Mouse (Mus musculus) megakaryocyte, embryonic 14.5 days (primary cell): Measurements from ENCODE around the gene Serpinb9. TPM values are rescaled to one million over a fixed set of nuclear protein-coding genes. Genes with fewer than 3 reads are reported as not detected.

Experiments used
- H3K27me3 ChIP-seq: replicated peaks from 2 replicates; pipeline ENCODE3; 2012; ENCODE audit warnings: inconsistent platforms
- H3K36me3 ChIP-seq: replicated peaks from 2 replicates; pipeline ENCODE3; 2012; ENCODE audit warnings: low read length, inconsistent platforms, mixed read lengths
- H3K4me1 ChIP-seq: 2 replicates; pipeline ENCODE4 v1.6.1; 2012; ENCODE audit warnings: inconsistent platforms
- H3K4me3 ChIP-seq: replicated peaks from 2 replicates; pipeline ENCODE3; 2012; ENCODE audit warnings: moderate library complexity, mild to moderate bottlenecking, inconsistent platforms
- H3K9me3 ChIP-seq: 2 replicates; pipeline ENCODE4 v1.6.1; 2012; ENCODE audit warnings: inconsistent platforms
- FLI1 ChIP-seq: IDR thresholded peaks from 2 replicates; pipeline ENCODE4 v1.6.1; 2012; ENCODE audit warnings: low read length, inconsistent platforms, mixed read lengths
- GATA1 ChIP-seq: IDR thresholded peaks from 3 replicates; pipeline ENCODE4 v1.6.1; 2012; ENCODE audit warnings: mixed read lengths, low read length, inconsistent platforms, borderline replicate concordance
- polyA plus RNA-seq: library from polyadenylated mRNA; stranded (reverse); fragments of >175 nt; gene quantifications from 2 replicates; pipeline ENCODE4 v1.2.3, GENCODE M21; 2012; ENCODE audit warnings: low replicate concordance; ENCODE audit not compliant: insufficient read depth

The Serpinb9 gene
- polyA plus RNA-seq, 1 experiment: 0.55 TPM

- TF ChIP-seq GATA1 (no peak), FLI1 (no peak)
- Histone ChIP-seq H3K4me1 (peaks cover 42% of the 10 kb centered on the region), H3K36me3 (peaks cover 2% of the 10 kb centered on the region), H3K9me3 (peaks cover 3% of the 10 kb centered on the region; the same call in 1 of the 2 replicates), H3K4me3 (peak overlapping the region; percentile 75), H3K27me3 (no peaks in the 10 kb centered on the region)
These were observed 9.2 kb upstream of the Serpinb9 start for GRCm38 (mm10) chr13:32993894-32994242.

- TF ChIP-seq GATA1: no peak
- TF ChIP-seq FLI1: no peak
- Histone ChIP-seq H3K4me1 (peaks cover 36% of the 10 kb centered on the region), H3K27me3 (no peaks in the 10 kb centered on the region), H3K4me3 (no peak overlapping the region), H3K9me3 (peaks cover 3% of the 10 kb centered on the region; the same call in 1 of the 2 replicates), H3K36me3 (peaks cover 2% of the 10 kb centered on the region)
These were observed 8.0 kb upstream of the Serpinb9 start for GRCm38 (mm10) chr13:32995051-32995450.

GRCm38 (mm10) chr13:33001341-33001740 is 1.7 kb upstream of the Serpinb9 start:
- TF ChIP-seq FLI1 (no peak), GATA1 (no peak)
- H3K4me1 ChIP-seq: peaks cover 58% of the 10 kb centered on the region

DNA sequence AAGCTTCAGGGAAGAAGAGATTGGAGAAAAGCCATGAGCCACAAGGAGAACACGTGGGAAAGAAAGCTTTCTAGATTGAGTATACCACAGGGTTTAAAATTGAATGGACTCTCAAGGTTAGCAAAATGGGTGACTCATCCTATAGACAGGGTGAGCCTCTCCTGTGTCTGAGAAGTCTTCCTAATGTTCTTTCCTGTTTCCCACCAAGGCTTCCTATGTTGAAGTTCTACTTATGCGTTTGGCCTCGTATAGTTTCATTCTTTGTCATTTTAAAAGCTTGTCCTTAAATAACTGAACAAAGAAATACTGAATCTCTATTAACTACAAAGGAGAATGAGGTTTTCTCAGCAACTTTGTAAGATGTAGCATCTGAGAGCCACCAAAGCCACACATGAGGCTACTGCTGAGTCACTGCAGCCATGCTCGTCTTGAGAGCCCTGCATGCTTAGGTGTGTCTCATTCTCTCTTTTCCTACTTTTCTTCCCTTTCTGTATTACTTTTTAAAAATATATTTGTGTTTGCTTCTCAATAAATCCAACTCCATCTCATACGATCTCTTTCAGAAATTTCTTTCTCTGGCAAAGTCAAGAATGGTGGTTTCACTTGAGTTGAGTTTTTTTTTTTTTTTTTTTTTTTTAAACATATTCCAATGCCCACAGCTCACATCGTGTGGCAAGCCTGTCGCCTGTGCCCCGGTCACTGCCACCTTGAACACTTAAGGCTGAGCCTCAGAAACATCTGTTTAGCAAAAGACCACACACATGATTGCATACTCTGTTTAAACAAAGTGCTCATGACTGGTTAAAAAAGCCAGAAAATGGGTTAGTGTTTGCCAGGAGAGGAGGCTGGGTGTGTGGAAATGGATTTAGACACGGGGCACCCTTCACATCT is 718 bp downstream of the Serpinb9 start:
- peaks cover 19% of the 10 kb centered on the region for H3K36me3 ChIP-seq
- TF ChIP-seq FLI1: no peak
- TF ChIP-seq GATA1: no peak
- H3K9me3 ChIP-seq: no peaks in the 10 kb centered on the region
- peak overlapping the region; percentile 91 for H3K4me3 ChIP-seq
- H3K4me1 ChIP-seq: peaks cover 54% of the 10 kb centered on the region
- H3K27me3 ChIP-seq: no peaks in the 10 kb centered on the region

More at GRCm38 (mm10) chr13:33001341-33001740, 1.7 kb upstream of the Serpinb9 start:
- H3K36me3 ChIP-seq: peaks cover 1% of the 10 kb centered on the region
- no peaks in the 10 kb centered on the region for H3K27me3 ChIP-seq
- no peak overlapping the region for H3K4me3 ChIP-seq
- no peaks in the 10 kb centered on the region for H3K9me3 ChIP-seq

DNA sequence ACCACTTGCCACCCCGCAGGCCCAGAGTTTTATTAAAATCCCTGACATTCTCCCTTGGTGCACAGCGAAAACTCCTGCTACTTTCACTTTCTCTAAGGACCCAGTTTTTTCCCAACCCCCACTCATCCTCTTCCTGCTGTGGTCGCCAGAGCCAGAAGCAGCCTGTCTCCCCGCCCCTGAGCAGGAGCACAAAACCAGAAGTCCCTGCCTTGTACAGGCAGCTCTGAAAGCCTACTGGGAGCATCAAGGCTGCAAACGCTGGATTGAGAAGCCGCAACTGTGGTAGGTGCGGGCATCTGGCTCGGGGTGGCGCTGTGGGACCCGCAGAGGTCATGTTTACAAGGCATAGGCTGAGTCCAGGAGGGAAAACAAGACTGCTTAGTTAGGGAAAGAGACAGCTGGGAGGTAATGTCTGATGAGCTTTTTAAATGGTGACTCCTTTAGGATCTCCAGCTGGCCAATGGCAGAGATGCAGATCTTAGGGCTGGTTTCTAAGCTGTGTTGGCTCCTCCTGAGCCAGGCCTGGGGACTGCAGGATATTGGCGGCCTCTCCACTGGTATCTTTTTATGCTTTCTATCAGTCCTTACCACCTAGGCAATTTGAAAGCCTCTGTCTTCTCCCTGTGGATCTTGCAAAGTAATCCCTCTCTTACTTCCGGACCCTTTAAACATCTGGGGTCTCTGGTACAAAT is 1.5 kb downstream of the Serpinb9 start:
- peaks cover 27% of the 10 kb centered on the region for H3K36me3 ChIP-seq

GRCm38 (mm10) chr13:33005501-33006075 is 2.5 kb downstream of the Serpinb9 start:
- Histone ChIP-seq H3K4me3 (peak overlapping the region; percentile 91), H3K9me3 (no peaks in the 10 kb centered on the region), H3K4me1 (peaks cover 51% of the 10 kb centered on the region), H3K36me3 (peaks cover 38% of the 10 kb centered on the region), H3K27me3 (no peaks in the 10 kb centered on the region)
- TF ChIP-seq GATA1: no peak
- no peak for TF ChIP-seq FLI1

More for the DNA sequence above, 1.5 kb downstream of the Serpinb9 start:
- Histone ChIP-seq H3K9me3 (no peaks in the 10 kb centered on the region), H3K27me3 (no peaks in the 10 kb centered on the region), H3K4me3 (peak overlapping the region; percentile 91), H3K4me1 (peaks cover 54% of the 10 kb centered on the region)
- TF ChIP-seq GATA1 (no peak), FLI1 (no peak)

GRCm38 (mm10) chr13:33006555-33006954 is 3.5 kb downstream of the Serpinb9 start:
- peaks cover 43% of the 10 kb centered on the region for H3K4me1 ChIP-seq
- no peaks in the 10 kb centered on the region for H3K27me3 ChIP-seq
- peaks cover 41% of the 10 kb centered on the region for H3K36me3 ChIP-seq
- H3K9me3 ChIP-seq: no peaks in the 10 kb centered on the region
- TF ChIP-seq FLI1 (no peak), GATA1 (no peak)
- no peak overlapping the region for H3K4me3 ChIP-seq

- TF ChIP-seq GATA1 (no peak), FLI1 (no peak)
- Histone ChIP-seq H3K36me3 (peaks cover 66% of the 10 kb centered on the region), H3K27me3 (no peaks in the 10 kb centered on the region), H3K9me3 (0 out of 2 replicates have a peak, but pooled peaks cover 3% of the 10 kb centered on the region), H3K4me3 (no peak overlapping the region), H3K4me1 (no peaks in the 10 kb centered on the region)
These were observed 9.3 kb downstream of the Serpinb9 start for GRCm38 (mm10) chr13:33012395-33012794.

DNA sequence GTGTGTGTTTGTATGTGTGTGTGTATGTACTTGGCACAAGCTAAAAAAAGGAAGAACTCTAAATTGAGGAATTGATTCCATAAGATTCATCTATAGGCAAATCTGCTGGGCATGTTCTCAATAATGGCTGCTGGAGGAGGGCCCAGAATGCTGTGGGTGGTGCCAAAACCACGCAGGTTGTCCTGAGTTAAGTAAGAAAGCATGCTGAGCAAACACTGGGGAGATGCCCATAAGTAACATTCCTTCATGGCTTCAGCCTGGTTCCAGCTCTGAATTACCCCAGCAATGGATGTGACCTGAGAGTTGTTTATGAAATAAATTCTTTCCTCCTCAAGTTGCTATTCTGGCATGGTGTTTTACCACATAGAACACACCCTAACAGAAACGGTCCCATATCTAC is 10.2 kb downstream of the Serpinb9 start:
- Histone ChIP-seq H3K27me3 (no peaks in the 10 kb centered on the region), H3K36me3 (peaks cover 62% of the 10 kb centered on the region), H3K4me3 (no peak overlapping the region), H3K9me3 (peaks cover 5% of the 10 kb centered on the region; the same call in 1 of the 2 replicates), H3K4me1 (no peaks in the 10 kb centered on the region)
- TF ChIP-seq FLI1: no peak
- no peak for TF ChIP-seq GATA1
